Mouse (Mus musculus): ENCODE measurements around the gene Gsta4.
"Not testable (repeated sequence)": the region's sequence is repeated elsewhere in the genome, so short reads cannot be mapped to it uniquely, and the experiment has no call there.

The Gsta4 gene

DNA sequence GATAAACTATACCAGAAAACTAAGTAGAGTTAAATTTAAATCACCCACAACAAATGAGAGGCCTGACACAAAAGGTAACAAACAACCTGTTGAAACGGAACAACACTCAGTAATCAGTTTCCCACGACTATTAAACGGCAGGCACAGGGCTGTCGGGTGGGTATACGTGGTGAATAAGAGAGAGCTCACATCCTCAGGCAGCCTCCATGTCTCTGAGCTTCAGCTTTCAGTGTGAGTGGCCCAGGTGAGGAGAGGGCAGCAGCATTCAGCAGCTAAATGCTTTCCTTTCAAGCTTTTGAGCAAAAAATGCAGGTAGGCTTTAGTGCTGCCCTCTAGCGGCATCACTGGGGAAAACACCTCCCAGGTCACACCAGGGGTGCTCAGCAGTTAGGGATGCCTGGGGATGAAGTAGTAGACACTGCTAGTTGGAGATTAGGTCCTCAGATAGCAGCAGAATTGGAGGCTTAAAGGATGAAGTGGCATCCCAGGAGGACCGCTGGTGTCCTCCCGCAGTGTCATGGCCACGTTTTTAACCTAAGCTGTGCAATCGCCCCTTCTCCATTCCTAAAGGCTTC is 50.6 kb downstream of the Gsta4 start:
- not testable (repeated sequence) for DNase-seq

DNA sequence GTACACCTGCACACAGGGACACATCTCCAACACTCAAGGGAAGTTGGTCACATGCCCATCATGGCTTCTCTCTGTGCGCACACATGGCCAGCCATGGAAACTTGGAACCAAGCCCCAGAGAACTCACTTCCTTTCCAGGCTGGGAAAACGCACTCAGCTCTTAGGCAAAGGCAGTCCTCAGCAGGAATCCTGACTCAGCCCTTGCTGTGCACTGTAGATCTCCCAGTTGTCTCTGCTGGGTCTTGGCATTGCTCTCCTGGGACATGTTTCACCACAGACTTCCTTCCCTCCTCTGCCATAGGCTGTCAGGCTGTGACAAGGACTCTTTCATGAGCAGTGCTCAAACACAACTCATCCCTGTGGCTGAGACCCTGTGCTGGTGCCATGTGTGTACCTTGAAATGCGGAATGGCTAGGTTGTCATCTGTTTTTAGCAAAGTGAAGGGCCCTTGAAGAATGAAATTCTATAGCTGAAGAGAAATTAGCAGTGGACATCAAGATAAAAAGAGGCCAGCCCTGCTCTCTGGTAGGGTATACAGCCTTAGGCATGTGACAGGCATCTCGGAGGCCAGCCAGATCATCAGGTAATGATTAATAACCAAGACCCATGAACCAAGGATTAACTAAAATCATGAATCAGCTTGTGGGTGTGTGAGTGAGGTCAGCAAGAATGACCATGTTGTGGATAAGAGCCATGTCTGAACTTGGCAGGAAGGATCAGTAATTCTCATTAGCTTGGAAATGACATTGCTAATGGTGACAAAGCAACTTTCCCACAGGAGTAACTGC is 73.3 kb downstream of the Gsta4 start:
- not testable (repeated sequence) for DNase-seq

DNA sequence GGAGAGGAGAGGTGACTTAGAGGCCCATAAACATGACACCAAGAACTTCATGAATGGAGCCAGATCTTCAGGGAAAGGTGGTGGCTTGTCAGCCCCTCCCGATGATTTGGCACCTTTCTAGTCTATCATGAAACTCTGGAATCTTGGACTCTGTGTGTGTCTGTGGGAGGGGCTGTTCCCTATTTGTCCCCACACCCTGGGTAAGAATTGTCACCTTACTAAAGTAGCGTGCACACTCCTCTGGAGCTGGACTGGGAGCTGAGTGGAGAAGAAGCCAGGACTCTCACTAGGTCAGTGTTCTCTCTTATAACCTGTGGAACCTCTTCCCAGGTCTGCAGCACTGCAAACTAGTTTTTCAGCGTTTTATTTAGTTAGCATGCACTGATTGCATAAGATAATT is 74.3 kb downstream of the Gsta4 start, which contains the start of gene Gm3776:
Gene Gm3776 (plus strand): TSS at position 216 of the 400 bp plus-strand sequence.
- not testable (repeated sequence) for DNase-seq
